Mouse (Mus musculus): ENCODE measurements around the gene Erfe. TPM values are rescaled to one million over a fixed set of nuclear protein-coding genes. Genes with fewer than 3 reads are reported as not detected.
A peak's percentile ranks its signal among the peaks of the same experiment; 100 is the strongest.

Erfe gene
- 1.1 and 1.6 TPM in 2 replicates for polyA plus RNA-seq (2016; fragmentation: Nextera tagmentation; extraction: Ambion mirVana)

- DNase-seq (ENCODE audit: extremely low spot score, low spot score), result peak; percentile 69
- H3K36me3 ChIP-seq (replicated peaks), result peaks cover 26% of the 10 kb centered on the region
- H3K9me3 ChIP-seq, result peaks cover 4% of the 10 kb centered on the region; the same call in 1 of the 2 replicates
- H3K27ac ChIP-seq, result peak within 1 kb of the TSS; percentile 81
- WGBS, result 1% methylated on average over 68 of the region's 68 CpGs
- H3K4me1 ChIP-seq, result peaks cover 21% of the 10 kb centered on the region
- peaks cover 36% of the 10 kb centered on the region for H3K27me3 ChIP-seq (ENCODE audit: poor library complexity, severe bottlenecking)
- peak within 1 kb of the TSS; percentile 65 for H3K4me3 ChIP-seq
Observed at GRCm38 (mm10) chr1:91366215-91367108, at the start of gene Erfe. Gene Erfe, plus strand, starts transcription at chr1:91366430.

- H3K27ac ChIP-seq, result no peak overlapping the region
- WGBS, result 91% methylated on average over 6 of the region's 6 CpGs
Observed at GRCm38 (mm10) chr1:91317656-91318055, 48.6 kb upstream of the Erfe start.

GRCm38 (mm10) chr1:91321760-91322438 lies 44.3 kb upstream of the Erfe start, which contains the start of gene Espnl:
Gene Espnl, plus strand, starts transcription at chr1:91322075.
- H3K4me1 ChIP-seq, result peaks cover 11% of the 10 kb centered on the region; the same call in 1 of the 2 replicates
- 80% methylated on average over 19 of the region's 19 CpGs for WGBS
- H3K27ac ChIP-seq, result no peak within 1 kb of the TSS
- no peak within 1 kb of the TSS for H3K4me3 ChIP-seq
- H3K36me3 ChIP-seq (replicated peaks), result no peaks in the 10 kb centered on the region
- DNase-seq (ENCODE audit: extremely low spot score, low spot score), result no peak
- H3K27me3 ChIP-seq (ENCODE audit: poor library complexity, severe bottlenecking), result no peaks in the 10 kb centered on the region
- no peaks in the 10 kb centered on the region for H3K9me3 ChIP-seq

More at GRCm38 (mm10) chr1:91317656-91318055, 48.6 kb upstream of the Erfe start:
- H3K9me3 ChIP-seq, result no peaks in the 10 kb centered on the region
- H3K4me3 ChIP-seq, result no peak overlapping the region
- H3K36me3 ChIP-seq (replicated peaks), result peaks cover 6% of the 10 kb centered on the region
- DNase-seq (ENCODE audit: extremely low spot score, low spot score), result no peak
- H3K27me3 ChIP-seq (ENCODE audit: poor library complexity, severe bottlenecking), result no peaks in the 10 kb centered on the region
- H3K4me1 ChIP-seq, result peaks cover 16% of the 10 kb centered on the region

DNA sequence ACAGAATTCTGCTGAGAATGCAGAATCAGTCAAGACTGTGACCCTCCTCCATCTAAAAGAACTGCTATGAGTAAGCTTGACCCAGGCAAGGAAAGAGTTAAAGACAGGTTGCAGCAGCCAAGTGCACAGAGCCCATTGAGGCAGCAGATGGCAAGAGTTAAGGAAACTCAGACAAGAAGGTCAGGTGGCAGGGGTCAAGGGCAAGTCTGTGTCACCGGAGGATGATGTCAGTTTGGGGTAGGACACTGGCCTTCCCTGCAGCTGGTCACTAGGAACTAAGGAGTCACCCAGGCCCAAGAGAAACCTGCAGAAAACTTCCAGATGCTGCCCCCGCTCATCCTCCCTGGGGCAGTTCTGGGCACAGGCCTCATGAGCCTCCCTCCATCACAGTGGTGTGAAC lies 41.6 kb upstream of the Erfe start:
- no peak overlapping the region for H3K4me3 ChIP-seq
- H3K27ac ChIP-seq, result no peak overlapping the region
- no peaks in the 10 kb centered on the region for H3K9me3 ChIP-seq
- H3K36me3 ChIP-seq (replicated peaks), result no peaks in the 10 kb centered on the region
- 81% methylated on average over 2 of the region's 2 CpGs for WGBS
- H3K27me3 ChIP-seq (ENCODE audit: poor library complexity, severe bottlenecking), result no peaks in the 10 kb centered on the region
- peaks cover 11% of the 10 kb centered on the region; the same call in 1 of the 2 replicates for H3K4me1 ChIP-seq
- no peak for DNase-seq (ENCODE audit: extremely low spot score, low spot score)

DNA sequence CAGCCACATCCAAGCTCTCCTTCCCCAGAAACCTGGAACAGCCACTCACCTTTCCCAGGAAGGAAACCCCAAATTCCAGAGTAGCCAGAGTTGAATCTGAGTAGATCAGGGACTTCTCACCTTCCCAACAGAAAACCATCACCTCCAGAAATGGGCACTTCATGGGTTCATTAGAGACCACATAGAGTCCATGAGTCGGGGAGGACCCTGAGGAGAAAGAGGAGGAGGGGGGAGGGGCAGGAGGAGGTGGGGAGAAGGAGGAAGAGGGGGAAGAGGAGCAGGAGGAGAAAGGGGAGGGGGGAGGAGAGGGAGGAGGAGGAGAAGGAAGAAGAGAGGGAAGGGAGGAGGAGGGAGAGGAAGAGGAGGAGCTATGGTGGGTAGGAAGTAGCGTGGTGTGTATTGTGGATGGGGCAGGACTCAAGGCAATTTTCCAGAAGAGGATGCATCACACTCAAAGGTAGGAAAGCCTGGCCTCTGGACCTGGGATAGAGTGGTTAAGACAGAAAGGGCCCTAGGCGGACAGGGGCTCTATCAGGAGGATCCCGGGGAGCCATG lies 40.7 kb upstream of the Erfe start:
- Histone ChIP-seq H3K27me3 (ENCODE audit: poor library complexity, severe bottlenecking) (no peaks in the 10 kb centered on the region), H3K27ac (no peak overlapping the region), H3K9me3 (no peaks in the 10 kb centered on the region), H3K4me3 (no peak overlapping the region), H3K36me3 (replicated peaks) (no peaks in the 10 kb centered on the region), H3K4me1 (peaks cover 11% of the 10 kb centered on the region; the same call in 1 of the 2 replicates)
- WGBS, result 81% methylated on average over 4 of the region's 4 CpGs
- DNase-seq (ENCODE audit: extremely low spot score, low spot score), result no peak

DNA sequence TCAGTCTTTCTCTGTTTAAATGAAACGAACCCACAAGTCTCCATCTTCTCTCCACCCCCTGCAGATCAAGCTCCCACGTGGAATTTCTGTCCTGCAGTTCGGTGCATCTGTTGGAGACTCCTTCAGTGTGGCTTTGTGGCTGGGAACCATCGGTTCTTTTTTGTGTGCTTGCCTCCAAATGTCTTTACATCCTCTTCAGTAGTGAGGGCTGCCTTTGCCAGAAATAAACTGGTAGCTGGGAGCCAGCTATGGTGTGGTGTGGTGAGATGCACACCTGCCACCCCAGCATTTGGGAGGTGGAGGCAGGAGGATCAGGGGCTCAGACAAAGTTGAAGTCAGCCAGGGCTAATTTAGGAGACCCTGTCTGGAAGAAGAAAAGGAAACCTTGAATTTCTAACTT lies 34.1 kb upstream of the Erfe start:
- no peak for DNase-seq (ENCODE audit: extremely low spot score, low spot score)
- Histone ChIP-seq H3K9me3 (no peaks in the 10 kb centered on the region), H3K4me3 (no peak overlapping the region), H3K27ac (no peak overlapping the region), H3K36me3 (replicated peaks) (no peaks in the 10 kb centered on the region), H3K4me1 (no peaks in the 10 kb centered on the region), H3K27me3 (ENCODE audit: poor library complexity, severe bottlenecking) (no peaks in the 10 kb centered on the region)
- WGBS, result 62% methylated on average over 4 of the region's 4 CpGs

DNA sequence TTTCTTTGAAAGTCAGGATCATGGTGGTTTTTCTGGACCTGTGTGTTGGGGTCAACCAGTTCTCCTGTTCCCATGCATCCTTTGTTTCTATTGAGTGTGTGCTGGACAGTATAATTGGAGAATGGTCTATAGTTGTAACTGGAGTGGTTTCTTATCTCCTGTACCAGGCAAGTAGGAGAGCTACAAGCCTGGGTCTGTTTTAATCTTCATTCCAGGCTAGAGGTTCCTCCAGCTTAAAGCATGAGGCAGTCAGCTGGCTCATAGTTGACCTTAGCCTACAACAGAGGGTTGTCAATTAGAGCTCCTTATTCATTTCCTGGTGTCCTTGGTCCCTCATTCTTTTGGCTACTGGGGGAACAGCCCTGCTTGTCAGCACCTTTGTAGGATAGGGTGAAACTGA lies 32.6 kb upstream of the Erfe start:
- H3K9me3 ChIP-seq, result no peaks in the 10 kb centered on the region

GRCm38 (mm10) chr1:91337355-91337754 lies 28.9 kb upstream of the Erfe start:
- H3K36me3 ChIP-seq (replicated peaks), result no peaks in the 10 kb centered on the region
- H3K4me1 ChIP-seq, result peaks cover 9% of the 10 kb centered on the region; the same call in 1 of the 2 replicates
- H3K27ac ChIP-seq, result no peak overlapping the region
- peaks cover 12% of the 10 kb centered on the region for H3K27me3 ChIP-seq (ENCODE audit: poor library complexity, severe bottlenecking)
- no peak for DNase-seq (ENCODE audit: extremely low spot score, low spot score)
- 88% methylated on average over 7 of the region's 7 CpGs for WGBS
- H3K9me3 ChIP-seq, result no peaks in the 10 kb centered on the region
- H3K4me3 ChIP-seq, result no peak overlapping the region

More for the DNA sequence above, 32.6 kb upstream of the Erfe start:
- Histone ChIP-seq H3K27me3 (ENCODE audit: poor library complexity, severe bottlenecking) (no peaks in the 10 kb centered on the region), H3K36me3 (replicated peaks) (no peaks in the 10 kb centered on the region), H3K27ac (no peak overlapping the region), H3K4me1 (peaks cover 6% of the 10 kb centered on the region; the same call in 1 of the 2 replicates), H3K4me3 (no peak overlapping the region)
- no peak for DNase-seq (ENCODE audit: extremely low spot score, low spot score)

DNA sequence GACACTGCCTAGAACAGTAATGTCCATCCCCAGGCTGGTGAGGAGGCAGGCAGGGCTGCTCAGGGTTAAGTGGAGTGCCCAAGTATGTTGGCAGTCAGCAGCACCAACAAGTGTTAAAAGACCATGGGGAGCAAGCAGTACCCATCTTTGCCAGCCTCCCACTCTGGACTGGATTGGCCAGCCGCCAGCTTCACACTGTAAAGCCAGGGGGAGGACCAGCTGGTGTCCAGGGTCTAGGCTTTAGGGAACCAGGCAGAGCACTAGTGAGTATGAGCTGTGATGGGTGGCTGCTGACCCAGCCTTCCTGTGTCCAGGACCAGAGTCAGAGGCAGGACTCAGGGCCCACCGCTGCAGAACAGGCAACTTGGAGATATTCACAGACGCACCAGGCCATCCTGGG lies 22.2 kb upstream of the Erfe start:
- Histone ChIP-seq H3K27me3 (ENCODE audit: poor library complexity, severe bottlenecking) (peaks cover 69% of the 10 kb centered on the region), H3K9me3 (no peaks in the 10 kb centered on the region)
- WGBS, result 89% methylated on average over 3 of the region's 3 CpGs

GRCm38 (mm10) chr1:91344921-91345685 lies 21.1 kb upstream of the Erfe start:
- no peak overlapping the region for H3K27ac ChIP-seq
- 4% methylated on average over 68 of the region's 68 CpGs for WGBS

More for the DNA sequence above, 22.2 kb upstream of the Erfe start:
- no peak for DNase-seq (ENCODE audit: extremely low spot score, low spot score)
- Histone ChIP-seq H3K27ac (no peak overlapping the region), H3K4me1 (peaks cover 14% of the 10 kb centered on the region), H3K4me3 (no peak overlapping the region), H3K36me3 (replicated peaks) (no peaks in the 10 kb centered on the region)

DNA sequence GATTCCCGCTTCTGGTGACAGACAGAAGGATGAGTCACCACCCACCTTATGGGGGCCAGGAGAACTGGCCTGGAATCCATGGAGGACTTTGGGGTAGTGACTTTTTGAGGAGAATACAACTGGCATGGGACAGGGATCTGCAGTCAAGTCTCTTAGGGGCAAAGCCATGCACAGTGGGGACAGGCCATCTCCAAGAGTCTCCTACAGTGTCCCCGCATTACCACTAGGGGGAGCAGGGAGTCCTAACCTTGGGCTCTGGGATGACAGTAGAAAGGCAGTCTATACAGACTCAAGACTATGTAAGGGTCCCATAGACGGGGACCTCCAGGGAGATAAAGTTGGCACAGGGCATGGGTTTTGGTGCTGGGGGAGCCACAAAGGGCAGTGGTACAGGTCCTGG lies 19.3 kb upstream of the Erfe start:
- Histone ChIP-seq H3K27ac (no peak overlapping the region), H3K36me3 (replicated peaks) (no peaks in the 10 kb centered on the region), H3K4me1 (peaks cover 22% of the 10 kb centered on the region), H3K9me3 (no peaks in the 10 kb centered on the region), H3K27me3 (ENCODE audit: poor library complexity, severe bottlenecking) (peaks cover 61% of the 10 kb centered on the region), H3K4me3 (no peak overlapping the region)
- peak; percentile 64 for DNase-seq (ENCODE audit: extremely low spot score, low spot score)
- 36% methylated on average over 3 of the region's 3 CpGs for WGBS

More at GRCm38 (mm10) chr1:91344921-91345685, 21.1 kb upstream of the Erfe start:
- Histone ChIP-seq H3K36me3 (replicated peaks) (no peaks in the 10 kb centered on the region), H3K4me1 (peaks cover 14% of the 10 kb centered on the region), H3K27me3 (ENCODE audit: poor library complexity, severe bottlenecking) (peaks cover 69% of the 10 kb centered on the region), H3K4me3 (peak overlapping the region; percentile 45), H3K9me3 (no peaks in the 10 kb centered on the region)
- no peak for DNase-seq (ENCODE audit: extremely low spot score, low spot score)

DNA sequence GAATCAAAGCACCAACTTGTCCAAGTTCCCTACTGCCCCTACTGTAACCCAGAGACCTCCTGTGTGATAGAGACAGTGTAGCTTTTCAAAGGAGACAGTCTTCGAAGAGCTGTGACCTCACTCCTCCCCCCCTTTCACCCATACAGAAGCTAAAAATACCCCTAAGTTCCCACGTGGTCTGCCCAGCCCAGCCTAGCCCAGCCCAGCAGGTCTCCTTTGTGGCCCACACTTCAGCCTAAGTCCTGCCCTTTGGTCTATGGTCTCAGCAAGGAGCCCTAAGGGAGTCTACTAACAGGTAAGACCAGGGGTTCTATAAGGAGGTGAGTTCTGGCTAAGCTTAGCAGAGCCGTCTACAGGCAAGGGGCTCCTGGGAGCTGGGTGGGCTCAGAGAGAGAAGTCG lies 15.4 kb upstream of the Erfe start, which contains the start of gene Klhl30:
TSS of gene Klhl30 (plus strand) at position 176 of the 400 bp plus-strand sequence.
- Histone ChIP-seq H3K27me3 (ENCODE audit: poor library complexity, severe bottlenecking) (peaks cover 22% of the 10 kb centered on the region), H3K27ac (no peak within 1 kb of the TSS), H3K36me3 (replicated peaks) (no peaks in the 10 kb centered on the region), H3K4me1 (peaks cover 7% of the 10 kb centered on the region; the same call in 1 of the 2 replicates), H3K4me3 (no peak within 1 kb of the TSS), H3K9me3 (no peaks in the 10 kb centered on the region)
- DNase-seq (ENCODE audit: extremely low spot score, low spot score), result no peak
- WGBS, result 64% methylated on average over 4 of the region's 4 CpGs

All from forebrain, embryonic 10.5 days (tissue).